Mouse (Mus musculus) embryonic fibroblast, embryonic 13.5 days (primary cell): ENCODE data around the gene Tpcn1. TPM values are rescaled to one million over a fixed set of nuclear protein-coding genes. Genes with fewer than 3 reads are reported as not detected.

Experiments used
- H3K27ac ChIP-seq: 2 replicates; pipeline ENCODE4 v1.5.1; 2012; ENCODE audit warnings: low read length, control low read depth, inconsistent platforms; ENCODE audit not compliant: insufficient read depth
- H3K4me1 ChIP-seq: 2 replicates; pipeline ENCODE4 v1.6.1; 2011; ENCODE audit warnings: low read length; ENCODE audit not compliant: control insufficient read depth, insufficient read depth
- H3K4me3 ChIP-seq: 2 replicates; pipeline ENCODE4 v1.5.1; 2011; ENCODE audit warnings: mild to moderate bottlenecking, control low read depth, low read length; ENCODE audit not compliant: insufficient read depth
- CTCF ChIP-seq: IDR thresholded peaks from 2 replicates; pipeline ENCODE4 v1.5.1; 2011; ENCODE audit warnings: mild to moderate bottlenecking, control low read depth, low read length, moderate library complexity, borderline replicate concordance; ENCODE audit not compliant: insufficient read depth
- POLR2A ChIP-seq: IDR thresholded peaks from 2 replicates; pipeline ENCODE4 v1.6.1; 2011; ENCODE audit warnings: low read depth, mild to moderate bottlenecking, control low read depth, low read length, moderate library complexity
- polyA plus RNA-seq: library from polyadenylated mRNA; stranded (reverse); fragments of >200 nt; gene quantifications from 2 replicates; pipeline ENCODE4 v1.2.4, GENCODE M21; 2011; ENCODE audit warnings: low read depth; ENCODE audit not compliant: missing spikeins, insufficient read length

Gene Tpcn1
- polyA plus RNA-seq, 1 experiment, result 22.2 TPM

GRCm38 (mm10) chr5:120622198-120622851 is 33.9 kb upstream of the Tpcn1 start:
- no peak for TF ChIP-seq POLR2A
- no peak for TF ChIP-seq CTCF
- Histone ChIP-seq H3K27ac (no peak overlapping the region), H3K4me1 (no peaks in the 10 kb centered on the region), H3K4me3 (no peak overlapping the region)

GRCm38 (mm10) chr5:120621846-120622197 is 33.3 kb upstream of the Tpcn1 start:
- Histone ChIP-seq H3K4me1 (no peaks in the 10 kb centered on the region), H3K27ac (no peak overlapping the region), H3K4me3 (no peak overlapping the region)
- TF ChIP-seq POLR2A (no peak), CTCF (no peak)

DNA sequence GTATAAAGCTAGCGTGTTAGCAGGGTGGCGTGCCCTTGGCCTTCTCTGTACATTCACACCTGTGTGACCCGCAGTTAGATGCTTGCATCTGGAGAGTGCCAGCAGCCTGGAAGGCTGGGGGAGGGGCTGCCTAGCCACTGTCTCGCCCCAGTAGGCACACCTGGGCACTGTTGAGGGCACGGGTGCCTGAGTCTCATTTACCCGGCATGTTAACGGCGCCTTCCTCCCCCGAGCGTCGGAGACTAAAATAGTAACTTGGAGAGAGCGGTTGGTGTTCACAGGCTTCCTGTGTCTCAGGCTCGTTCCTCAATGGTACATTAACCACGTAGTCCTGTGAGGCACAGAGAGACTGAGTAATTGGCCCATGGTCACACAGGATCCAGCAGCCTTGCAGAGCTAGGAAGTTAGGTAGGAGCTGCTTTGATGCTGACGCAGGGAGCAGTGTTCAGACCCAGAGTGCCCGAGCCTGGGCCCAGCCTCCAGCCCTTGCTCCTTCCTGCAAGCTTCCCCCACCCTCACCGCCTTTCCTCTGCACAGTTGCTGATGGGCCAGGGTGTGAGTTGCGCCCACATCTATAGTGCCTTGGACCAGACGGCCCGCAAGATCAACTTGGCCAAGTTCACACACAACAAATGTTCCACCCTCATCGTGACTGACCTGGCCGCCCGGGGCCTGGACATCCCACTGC is 32.7 kb upstream of the Tpcn1 start:
- TF ChIP-seq CTCF, result no peak
- TF ChIP-seq POLR2A, result no peak
- Histone ChIP-seq H3K4me1 (no peaks in the 10 kb centered on the region), H3K27ac (no peak overlapping the region), H3K4me3 (no peak overlapping the region)

DNA sequence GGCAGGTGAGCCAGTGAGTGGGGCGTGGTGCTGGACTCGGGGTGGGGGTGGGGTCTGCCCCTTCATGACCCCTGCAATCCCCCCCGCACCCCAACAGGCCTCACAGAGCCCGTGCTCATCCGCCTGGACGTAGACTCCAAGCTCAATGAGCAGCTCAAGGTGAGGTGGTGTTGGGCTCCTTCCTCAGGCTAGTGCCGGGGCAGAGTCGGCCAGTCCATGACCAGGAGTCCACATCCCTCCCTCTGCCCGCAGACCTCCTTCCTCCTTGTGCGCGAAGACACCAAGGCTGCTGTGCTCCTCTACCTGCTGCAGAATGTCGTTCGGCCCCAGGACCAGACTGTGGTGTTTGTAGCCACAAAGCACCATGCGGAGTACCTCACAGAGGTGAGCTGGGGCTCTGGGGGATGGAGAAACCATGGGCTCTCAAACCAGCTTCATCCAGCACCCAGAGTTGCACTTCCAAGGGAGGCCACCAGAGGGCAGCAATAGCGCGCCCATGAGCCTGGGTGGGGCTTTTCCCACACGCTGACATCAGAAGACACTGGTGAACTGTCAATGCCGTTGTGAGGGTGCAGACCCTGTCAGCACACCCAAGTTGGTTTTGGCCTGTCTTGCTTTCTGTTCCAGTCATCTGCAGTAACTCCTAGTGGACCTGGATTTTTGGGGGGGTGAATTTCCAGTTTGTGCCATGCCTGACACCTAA is 32.1 kb upstream of the Tpcn1 start:
- TF ChIP-seq CTCF (peak; percentile 87), POLR2A (no peak)
- no peak overlapping the region for H3K27ac ChIP-seq
- no peaks in the 10 kb centered on the region for H3K4me1 ChIP-seq
- no peak overlapping the region for H3K4me3 ChIP-seq

DNA sequence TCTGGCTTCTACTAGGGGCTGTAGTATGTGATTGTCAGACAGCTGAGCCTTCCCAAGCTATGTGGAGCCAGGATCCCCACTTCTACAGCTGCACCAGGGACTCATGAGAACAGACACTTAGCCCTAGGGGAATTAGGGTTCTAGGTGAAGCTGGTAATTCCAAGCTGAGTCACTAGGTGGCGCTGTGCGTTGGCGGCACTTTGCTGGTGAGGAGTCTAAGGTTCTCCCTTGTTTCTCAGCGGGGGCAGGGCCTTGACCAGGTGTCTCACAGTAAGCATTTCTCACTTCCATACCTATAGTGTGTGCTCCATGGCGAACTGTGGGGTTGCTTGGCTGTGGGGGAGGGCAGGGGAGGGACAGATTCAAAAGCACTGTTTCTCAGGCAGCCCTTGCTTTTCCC is 30.7 kb upstream of the Tpcn1 start:
- no peak overlapping the region for H3K4me3 ChIP-seq
- H3K4me1 ChIP-seq, result no peaks in the 10 kb centered on the region
- TF ChIP-seq POLR2A (no peak), CTCF (peak; percentile 92)
- no peak overlapping the region for H3K27ac ChIP-seq

DNA sequence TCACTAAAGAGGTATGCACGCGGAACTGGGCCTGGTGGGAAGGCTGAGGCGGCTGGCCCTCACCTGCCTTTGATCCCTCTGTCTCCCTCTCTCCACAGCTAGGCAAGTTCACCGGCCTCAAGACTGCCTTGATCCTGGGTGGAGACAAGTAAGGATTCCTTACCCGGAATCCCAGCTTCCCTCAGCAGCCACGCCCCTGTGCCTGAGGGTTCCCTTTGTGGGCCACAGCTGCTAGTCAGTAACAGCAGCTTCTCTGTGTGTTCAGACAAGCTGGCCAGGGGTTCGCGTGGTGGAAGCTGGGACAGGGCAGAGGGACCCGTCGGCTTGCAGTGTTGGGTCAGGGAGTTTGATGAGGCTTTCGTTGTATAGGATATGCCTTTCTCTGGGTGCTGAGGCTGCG is 30.3 kb upstream of the Tpcn1 start:
- no peaks in the 10 kb centered on the region for H3K4me1 ChIP-seq
- H3K27ac ChIP-seq, result no peak overlapping the region
- TF ChIP-seq POLR2A (no peak), CTCF (no peak)
- no peak overlapping the region for H3K4me3 ChIP-seq

- no peak overlapping the region for H3K4me3 ChIP-seq
- TF ChIP-seq POLR2A (no peak), CTCF (no peak)
- H3K4me1 ChIP-seq, result 0 out of 2 replicates have a peak, but pooled peaks cover 6% of the 10 kb centered on the region
- H3K27ac ChIP-seq, result no peak overlapping the region
Observed at GRCm38 (mm10) chr5:120615903-120616302, 27.4 kb upstream of the Tpcn1 start.

GRCm38 (mm10) chr5:120612822-120613604 is 24.5 kb upstream of the Tpcn1 start:
- TF ChIP-seq POLR2A, result peak; percentile 96
- no peak for TF ChIP-seq CTCF
- 0 out of 2 replicates have a peak, but pooled peaks cover 7% of the 10 kb centered on the region for H3K4me1 ChIP-seq
- peak overlapping the region; percentile 74 for H3K27ac ChIP-seq
- peak overlapping the region; percentile 99 for H3K4me3 ChIP-seq

DNA sequence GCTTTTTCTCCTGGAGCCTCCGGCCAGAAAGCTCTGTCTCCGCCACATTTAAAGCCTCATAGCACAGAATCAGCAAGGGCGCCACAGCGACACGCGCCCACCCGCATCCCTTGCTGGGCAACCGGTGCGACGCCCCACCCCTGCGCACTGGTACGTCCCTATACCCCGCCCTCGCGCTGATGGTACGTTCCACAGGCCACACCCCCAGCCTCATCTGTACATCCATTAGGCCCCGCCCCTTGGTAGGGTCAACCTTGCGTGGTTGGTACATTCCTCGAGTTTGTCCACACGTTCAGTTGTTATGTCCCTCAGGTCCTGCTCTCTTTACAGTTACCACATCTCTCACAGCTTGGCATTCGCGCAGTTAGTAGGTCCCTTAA is 24.0 kb upstream of the Tpcn1 start, which contains the start of the genes Rita1 and Ddx54:
TSS of gene Rita1 (minus strand) at position 148 of the 380 bp plus-strand sequence.
TSS of gene Ddx54 (plus strand) at position 298 of the 380 bp plus-strand sequence.
- Histone ChIP-seq H3K4me1 (0 out of 2 replicates have a peak, but pooled peaks cover 7% of the 10 kb centered on the region), H3K27ac (peak within 1 kb of the TSS; percentile 74), H3K4me3 (peak within 1 kb of the TSS; percentile 99)
- TF ChIP-seq POLR2A, result peak; percentile 78
- TF ChIP-seq CTCF, result no peak
